Mouse (Mus musculus) forebrain, embryonic 10.5 days (tissue): ENCODE results near the gene Npl. TPM values are rescaled to one million over a fixed set of nuclear protein-coding genes. Genes with fewer than 3 reads are reported as not detected.

ENCODE experiments used
- DNase-seq: peaks from one replicate; pipeline ENCODE4 v3.0.0-alpha.2; 2017; ENCODE audit warnings: low spot score; ENCODE audit errors: extremely low spot score
- H3K27ac ChIP-seq: fragments of 300-500 bp; sonication (generic); 2 replicates; pipeline ENCODE4 v1.5.1; 2016; ENCODE audit warnings: mild to moderate bottlenecking
- H3K27me3 ChIP-seq: fragments of 300-500 bp; sonication (generic); 2 replicates; pipeline ENCODE4 v1.6.1; 2016; ENCODE audit warnings: mild to moderate bottlenecking; ENCODE audit not compliant: poor library complexity, severe bottlenecking
- H3K36me3 ChIP-seq: fragments of 300-500 bp; sonication (generic); replicated peaks from 2 replicates; pipeline ENCODE4 v1.6.1; 2016; ENCODE audit warnings: mild to moderate bottlenecking, moderate library complexity
- H3K4me1 ChIP-seq: fragments of 300-500 bp; sonication (generic); 2 replicates; pipeline ENCODE4 v1.6.1; 2016
- H3K4me3 ChIP-seq: fragments of 300-500 bp; sonication (generic); 2 replicates; pipeline ENCODE4 v1.5.1; 2016; ENCODE audit warnings: mild to moderate bottlenecking, moderate library complexity
- H3K9me3 ChIP-seq: fragments of 300-500 bp; sonication (generic); 2 replicates; pipeline ENCODE4 v1.6.1; 2016; ENCODE audit warnings: mild to moderate bottlenecking, moderate library complexity
- WGBS: fragments of 180-500 bp; shearing (Covaris S2); methylation state at CpG from one replicate; pipeline ENCODE4 v1.1.7; 2016; 5-methylcytosine and 5-hydroxymethylcytosine counted together
- polyA plus RNA-seq: library from polyadenylated mRNA; unstranded; fragments of >200 nt; fragmentation: Nextera tagmentation; extraction: Ambion mirVana; gene quantifications from 2 replicates; pipeline ENCODE4 v1.2.1, GENCODE M21; 2016

Npl gene
- polyA plus RNA-seq: 13.3 and 13.5 TPM in 2 replicates

- Histone ChIP-seq H3K4me1 (peaks cover 11% of the 10 kb centered on the region; the same call in 1 of the 2 replicates), H3K9me3 (no peaks in the 10 kb centered on the region), H3K27me3 (peaks cover 31% of the 10 kb centered on the region), H3K36me3 (no peaks in the 10 kb centered on the region), H3K27ac (peak within 1 kb of the TSS; percentile 67), H3K4me3 (peak within 1 kb of the TSS; percentile 58)
- DNase-seq: peak; percentile 71
- WGBS: 8% methylated on average over 29 of the region's 29 CpGs
These were observed at the start of gene Npl for GRCm38 (mm10) chr1:153549536-153550199. Gene Npl (minus strand): TSS chr1:153550045.

DNA sequence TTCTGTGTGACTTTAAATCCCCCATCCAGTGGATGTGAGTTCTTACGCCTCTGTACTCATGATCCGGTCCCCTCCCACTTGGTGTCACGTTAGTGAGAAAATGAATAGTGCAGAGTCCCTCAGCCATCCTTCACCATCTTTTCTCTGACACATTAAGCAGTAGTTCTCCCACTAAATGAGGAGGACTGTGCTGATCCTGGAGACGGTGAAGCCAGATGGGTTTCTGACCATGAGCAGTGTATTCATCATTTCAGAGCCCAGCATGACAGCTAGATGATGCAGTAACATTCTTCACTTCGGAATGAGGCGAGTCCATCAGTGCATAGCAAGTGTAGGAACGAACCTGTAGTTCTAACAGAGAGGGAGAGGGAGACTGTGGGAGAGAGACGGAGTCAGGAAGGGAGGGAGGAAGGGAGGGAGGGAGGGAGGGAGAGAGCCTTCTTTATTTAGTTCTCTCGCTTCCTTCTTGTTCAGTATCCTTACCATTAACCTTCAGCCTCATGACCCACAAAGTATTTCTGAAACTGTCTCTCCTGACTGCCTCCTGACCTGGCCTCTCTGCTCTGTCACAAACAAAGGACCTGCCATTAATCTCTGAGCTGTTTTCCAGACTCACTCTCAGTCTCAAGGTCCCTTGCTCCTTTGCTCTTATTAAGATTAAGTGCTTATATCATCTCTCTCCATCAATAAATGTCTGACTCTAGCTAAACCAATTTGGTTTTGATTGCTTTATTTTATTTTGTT is 49.6 kb upstream of the Npl start:
- no peaks in the 10 kb centered on the region for H3K27me3 ChIP-seq
- no peaks in the 10 kb centered on the region for H3K9me3 ChIP-seq
- DNase-seq: no peak
- 0 out of 2 replicates have a peak overlapping the region, but pooled peaks have one; percentile 0 for H3K27ac ChIP-seq
- no peak overlapping the region for H3K4me3 ChIP-seq
- peaks cover 20% of the 10 kb centered on the region for H3K4me1 ChIP-seq
- no peaks in the 10 kb centered on the region for H3K36me3 ChIP-seq
- 67% methylated on average over 9 of the region's 9 CpGs for WGBS

- Histone ChIP-seq H3K27ac (no peak overlapping the region), H3K4me1 (peaks cover 23% of the 10 kb centered on the region), H3K36me3 (no peaks in the 10 kb centered on the region), H3K9me3 (no peaks in the 10 kb centered on the region), H3K4me3 (no peak overlapping the region), H3K27me3 (no peaks in the 10 kb centered on the region)
- DNase-seq: peak; percentile 44
- 33% methylated on average over 2 of the region's 2 CpGs for WGBS
These were observed 48.9 kb upstream of the Npl start for GRCm38 (mm10) chr1:153598773-153599172.

DNA sequence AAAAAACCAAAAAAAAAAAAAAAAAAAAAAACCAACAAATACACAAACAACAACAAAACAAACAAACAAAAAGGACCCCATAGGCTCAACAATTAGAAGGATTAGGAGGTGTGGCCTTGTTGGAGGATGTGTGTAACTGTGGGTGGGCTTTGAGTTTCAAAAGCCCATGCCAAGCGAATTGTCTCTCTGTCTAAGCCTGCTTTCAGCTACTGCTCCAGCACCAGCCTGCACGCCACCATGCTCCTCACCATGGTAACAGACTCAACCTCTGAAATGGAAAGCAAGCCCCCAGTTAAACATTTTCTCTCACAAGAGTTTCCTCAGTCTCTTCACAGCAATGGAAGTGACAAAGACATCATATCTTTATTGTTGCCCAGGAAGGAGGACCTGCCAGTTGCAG is 43.8 kb upstream of the Npl start:
- WGBS: 52% methylated on average over 2 of the region's 2 CpGs
- no peak for DNase-seq
- no peak overlapping the region for H3K4me3 ChIP-seq
- H3K27me3 ChIP-seq: no peaks in the 10 kb centered on the region
- H3K9me3 ChIP-seq: no peaks in the 10 kb centered on the region
- H3K36me3 ChIP-seq: no peaks in the 10 kb centered on the region
- peaks cover 14% of the 10 kb centered on the region for H3K4me1 ChIP-seq
- no peak overlapping the region for H3K27ac ChIP-seq

- Histone ChIP-seq H3K27me3 (no peaks in the 10 kb centered on the region), H3K4me1 (peaks cover 26% of the 10 kb centered on the region), H3K9me3 (no peaks in the 10 kb centered on the region), H3K27ac (no peak overlapping the region), H3K4me3 (no peak overlapping the region), H3K36me3 (no peaks in the 10 kb centered on the region)
- WGBS: 69% methylated on average over 2 of the region's 2 CpGs
- DNase-seq: no peak
These were observed 40.4 kb upstream of the Npl start for GRCm38 (mm10) chr1:153590176-153590734.

DNA sequence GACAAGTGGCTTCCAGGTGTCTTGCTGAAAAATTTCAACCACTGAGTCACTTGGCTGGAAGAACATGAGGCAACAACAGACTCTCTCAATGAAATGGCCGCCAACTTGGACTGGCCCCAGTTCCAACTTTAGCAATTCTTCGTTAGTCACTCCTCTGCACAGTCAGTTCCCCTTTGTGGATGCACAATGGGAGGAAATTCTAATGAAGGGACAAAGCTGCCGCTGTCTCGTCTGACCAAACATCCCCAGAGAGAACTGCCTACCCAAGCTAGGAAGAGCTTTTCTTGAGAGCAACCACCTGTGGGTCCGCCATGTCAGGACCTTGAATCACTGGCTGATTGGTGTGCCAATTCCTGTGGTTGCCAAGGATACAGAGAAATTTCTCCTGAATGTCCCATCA is 38.1 kb upstream of the Npl start:
- WGBS: 78% methylated on average over 5 of the region's 5 CpGs
- DNase-seq: no peak
- H3K36me3 ChIP-seq: no peaks in the 10 kb centered on the region
- H3K4me1 ChIP-seq: peaks cover 23% of the 10 kb centered on the region
- H3K27me3 ChIP-seq: no peaks in the 10 kb centered on the region
- no peaks in the 10 kb centered on the region for H3K9me3 ChIP-seq
- H3K4me3 ChIP-seq: no peak overlapping the region
- no peak overlapping the region for H3K27ac ChIP-seq

- Histone ChIP-seq H3K9me3 (no peaks in the 10 kb centered on the region), H3K27me3 (no peaks in the 10 kb centered on the region), H3K4me3 (no peak overlapping the region), H3K4me1 (peaks cover 23% of the 10 kb centered on the region), H3K27ac (no peak overlapping the region), H3K36me3 (no peaks in the 10 kb centered on the region)
- DNase-seq: no peak
- 82% methylated on average over 10 of the region's 10 CpGs for WGBS
These were observed 37.0 kb upstream of the Npl start for GRCm38 (mm10) chr1:153586826-153587225.

DNA sequence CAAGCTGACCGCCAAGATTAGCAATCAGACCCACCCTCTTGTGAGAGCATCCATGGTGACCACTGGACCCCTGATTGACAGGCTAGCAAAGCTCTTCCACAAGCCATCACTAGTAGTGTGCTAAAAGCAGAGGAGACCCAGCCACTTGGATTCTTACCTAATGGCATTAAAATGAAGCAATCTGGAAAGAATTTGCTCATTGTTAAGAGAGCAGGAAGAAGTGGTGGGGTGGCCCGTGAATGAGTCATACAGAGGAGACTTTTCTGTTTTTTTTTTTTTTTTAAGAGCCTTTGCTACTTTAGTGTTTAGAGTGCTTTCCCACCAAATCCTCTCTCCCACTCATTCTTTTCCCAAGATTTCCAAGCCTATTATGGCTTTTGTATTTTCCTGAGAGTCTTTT is 35.9 kb upstream of the Npl start:
- no peak for DNase-seq
- H3K4me3 ChIP-seq: no peak overlapping the region
- H3K27ac ChIP-seq: no peak overlapping the region
- H3K4me1 ChIP-seq: peaks cover 23% of the 10 kb centered on the region
- H3K9me3 ChIP-seq: no peaks in the 10 kb centered on the region
- H3K27me3 ChIP-seq: no peaks in the 10 kb centered on the region
- no peaks in the 10 kb centered on the region for H3K36me3 ChIP-seq
- WGBS: 64% methylated on average over 2 of the region's 2 CpGs

DNA sequence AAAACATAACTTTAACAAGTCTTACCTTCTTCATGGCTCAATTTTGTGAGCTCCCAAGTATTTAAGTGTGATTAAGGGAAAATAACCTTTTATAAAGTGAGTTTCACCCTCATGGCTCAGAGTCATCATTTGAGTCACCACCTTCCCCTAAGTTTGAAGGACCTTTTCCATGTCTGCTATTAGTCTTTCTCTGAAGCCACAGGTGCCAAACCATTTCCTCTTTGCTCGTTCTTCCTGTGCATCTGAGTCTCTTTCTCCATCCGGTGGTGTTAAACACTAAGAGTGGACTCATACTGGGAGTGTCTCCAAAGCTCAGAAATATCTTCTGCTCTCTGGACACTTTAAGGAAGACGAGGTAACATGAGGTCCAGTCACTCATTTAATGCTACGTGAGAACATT is 33.3 kb upstream of the Npl start:
- H3K9me3 ChIP-seq: no peaks in the 10 kb centered on the region
- H3K4me1 ChIP-seq: peaks cover 23% of the 10 kb centered on the region
- WGBS: 84% methylated on average over 4 of the region's 4 CpGs
- DNase-seq: no peak
- H3K27ac ChIP-seq: no peak overlapping the region
- H3K4me3 ChIP-seq: no peak overlapping the region
- H3K36me3 ChIP-seq: no peaks in the 10 kb centered on the region
- H3K27me3 ChIP-seq: no peaks in the 10 kb centered on the region

- H3K27me3 ChIP-seq: no peaks in the 10 kb centered on the region
- H3K9me3 ChIP-seq: no peaks in the 10 kb centered on the region
- DNase-seq: no peak
- WGBS: 83% methylated on average over 3 of the region's 3 CpGs
- H3K36me3 ChIP-seq: no peaks in the 10 kb centered on the region
- no peaks in the 10 kb centered on the region for H3K4me1 ChIP-seq
- H3K4me3 ChIP-seq: no peak overlapping the region
- no peak overlapping the region for H3K27ac ChIP-seq
These were observed 24.9 kb upstream of the Npl start for GRCm38 (mm10) chr1:153574730-153575129.

GRCm38 (mm10) chr1:153572271-153573043 is 22.6 kb upstream of the Npl start:
- no peaks in the 10 kb centered on the region for H3K9me3 ChIP-seq
- H3K27me3 ChIP-seq: no peaks in the 10 kb centered on the region
- no peak overlapping the region for H3K27ac ChIP-seq
- no peak for DNase-seq
- H3K4me1 ChIP-seq: no peaks in the 10 kb centered on the region
- H3K4me3 ChIP-seq: no peak overlapping the region
- WGBS: 79% methylated on average over 4 of the region's 4 CpGs
- no peaks in the 10 kb centered on the region for H3K36me3 ChIP-seq

GRCm38 (mm10) chr1:153565701-153566100 is 15.9 kb upstream of the Npl start:
- 85% methylated on average over 8 of the region's 8 CpGs for WGBS
- H3K36me3 ChIP-seq: no peaks in the 10 kb centered on the region
- H3K27ac ChIP-seq: no peak overlapping the region
- H3K27me3 ChIP-seq: no peaks in the 10 kb centered on the region
- H3K4me3 ChIP-seq: no peak overlapping the region
- DNase-seq: no peak
- no peaks in the 10 kb centered on the region for H3K9me3 ChIP-seq
- peaks cover 4% of the 10 kb centered on the region; the same call in 1 of the 2 replicates for H3K4me1 ChIP-seq
